Mouse (Mus musculus): Measurements from ENCODE around the gene Ric8a. TPM values are rescaled to one million over a fixed set of nuclear protein-coding genes. Genes with fewer than 3 reads are reported as not detected.

The Ric8a gene
- polyA plus RNA-seq, 2 experiments: 70.3 to 74.0 TPM

DNA sequence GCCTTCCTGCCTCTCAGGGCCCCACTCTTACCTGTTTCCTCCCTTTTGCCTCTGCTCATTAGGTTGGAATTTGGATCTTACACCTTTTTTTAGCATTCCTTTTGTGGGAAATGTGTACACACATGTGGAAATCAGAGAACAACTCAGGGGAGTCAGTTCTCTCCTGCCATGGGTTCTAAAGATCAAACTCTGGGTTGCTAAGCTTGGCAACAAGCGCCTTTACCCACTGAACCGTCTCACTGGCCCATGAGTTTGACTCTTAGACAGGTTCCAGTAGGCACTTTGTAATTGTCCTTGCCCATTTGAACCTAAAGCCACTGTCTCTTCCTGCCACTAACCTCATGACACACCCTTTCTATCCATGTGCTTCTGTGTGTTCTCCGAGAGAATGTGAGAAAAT is 37.9 kb downstream of the Ric8a start:
- Histone ChIP-seq H3K9me3 (ENCODE audit: control insufficient read depth, low read length) (no peaks in the 10 kb centered on the region), H3K9ac (ENCODE audit: low read depth, low read length, severe bottlenecking) (no peak overlapping the region), H3K4me2 (replicated peaks; ENCODE audit: low read depth, low read length, severe bottlenecking) (no peak overlapping the region), H3K27ac (replicated peaks; ENCODE audit: low read depth, low read length) (no peak overlapping the region), H3K4me1 (ENCODE audit: control insufficient read depth, insufficient read depth, low read length) (no peaks in the 10 kb centered on the region), H3K36me3 (ENCODE audit: control insufficient read depth, insufficient read depth, low read length) (peaks cover 71% of the 10 kb centered on the region), H3K27me3 (ENCODE audit: control insufficient read depth, insufficient read depth, low read length) (no peaks in the 10 kb centered on the region), H3K4me3 (replicated peaks; ENCODE audit: low read length) (no peak overlapping the region)
- no peak for TF ChIP-seq POLR2A (IDR thresholded peaks at IDR 0.05; ENCODE audit: borderline replicate concordance, extremely low read depth, insufficient read depth, insufficient read length)
- DNase-seq (ENCODE audit: low spot score): no peak
- no peak for ATAC-seq (ENCODE audit: low FRiP score, low read depth)
- WGBS: 95% methylated on average over 3 of the region's 3 CpGs

DNA sequence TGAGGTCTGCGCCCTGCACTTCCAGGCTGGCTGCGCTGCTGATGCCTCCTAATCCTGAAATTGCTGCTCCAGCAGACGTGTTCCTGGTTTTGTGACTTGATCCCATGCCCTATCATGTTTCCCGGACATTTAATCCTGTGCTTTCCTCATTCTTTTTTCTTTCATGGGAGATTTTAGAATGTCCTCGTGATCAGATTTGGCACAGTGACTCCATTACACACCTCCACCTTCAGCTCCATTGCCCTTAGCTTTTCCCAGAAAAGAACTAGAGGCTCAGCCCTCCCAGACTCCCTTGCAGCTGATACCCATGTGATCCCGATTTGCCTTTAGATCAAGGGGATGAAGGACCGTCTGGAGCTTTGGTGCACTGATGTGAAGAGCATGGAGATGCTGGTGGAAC is 41.1 kb downstream of the Ric8a start:
- WGBS: 81% methylated on average over 7 of the region's 7 CpGs
- H3K9ac ChIP-seq (ENCODE audit: low read depth, low read length, severe bottlenecking): no peak overlapping the region
- H3K27me3 ChIP-seq (ENCODE audit: control insufficient read depth, insufficient read depth, low read length): no peaks in the 10 kb centered on the region
- no peak for TF ChIP-seq POLR2A (IDR thresholded peaks at IDR 0.05; ENCODE audit: borderline replicate concordance, extremely low read depth, insufficient read depth, insufficient read length)
- no peak overlapping the region for H3K27ac ChIP-seq (replicated peaks; ENCODE audit: low read depth, low read length)
- peaks cover 52% of the 10 kb centered on the region for H3K36me3 ChIP-seq (ENCODE audit: control insufficient read depth, insufficient read depth, low read length)
- no peak for DNase-seq (ENCODE audit: low spot score)
- no peak overlapping the region for H3K4me2 ChIP-seq (replicated peaks; ENCODE audit: low read depth, low read length, severe bottlenecking)
- no peak overlapping the region for H3K4me3 ChIP-seq (replicated peaks; ENCODE audit: low read length)
- no peaks in the 10 kb centered on the region for H3K9me3 ChIP-seq (ENCODE audit: control insufficient read depth, low read length)
- H3K4me1 ChIP-seq (ENCODE audit: control insufficient read depth, insufficient read depth, low read length): no peaks in the 10 kb centered on the region
- ATAC-seq (ENCODE audit: low FRiP score, low read depth): no peak

DNA sequence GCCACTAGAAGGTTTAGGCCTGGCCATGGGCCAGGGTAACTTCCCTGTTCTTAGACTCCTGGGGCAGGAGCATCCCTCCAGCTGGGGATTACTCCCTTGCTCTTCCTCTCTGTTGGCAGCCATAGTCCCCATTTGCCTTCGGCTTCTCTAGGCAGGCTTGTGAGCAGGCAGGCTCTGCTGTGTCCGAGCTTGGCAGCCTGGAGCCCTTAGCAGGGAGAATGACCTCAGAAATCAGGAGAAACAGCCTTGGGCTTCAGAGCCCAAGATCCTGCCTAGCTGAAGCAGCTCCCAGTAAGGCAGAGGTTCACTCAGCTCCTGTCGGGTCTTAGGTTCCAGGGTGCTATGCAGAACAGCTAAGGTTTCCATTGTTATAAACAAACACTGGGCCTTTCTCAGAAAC is 42.4 kb downstream of the Ric8a start:
- TF ChIP-seq POLR2A (IDR thresholded peaks at IDR 0.05; ENCODE audit: borderline replicate concordance, extremely low read depth, insufficient read depth, insufficient read length): no peak
- no peak overlapping the region for H3K4me2 ChIP-seq (replicated peaks; ENCODE audit: low read depth, low read length, severe bottlenecking)
- no peaks in the 10 kb centered on the region for H3K4me1 ChIP-seq (ENCODE audit: control insufficient read depth, insufficient read depth, low read length)
- no peak overlapping the region for H3K9ac ChIP-seq (ENCODE audit: low read depth, low read length, severe bottlenecking)
- H3K9me3 ChIP-seq (ENCODE audit: control insufficient read depth, low read length): no peaks in the 10 kb centered on the region
- no peak overlapping the region for H3K27ac ChIP-seq (replicated peaks; ENCODE audit: low read depth, low read length)
- H3K4me3 ChIP-seq (replicated peaks; ENCODE audit: low read length): no peak overlapping the region
- H3K36me3 ChIP-seq (ENCODE audit: control insufficient read depth, insufficient read depth, low read length): peaks cover 42% of the 10 kb centered on the region
- 80% methylated on average over 3 of the region's 3 CpGs for WGBS
- no peak for DNase-seq (ENCODE audit: low spot score)
- ATAC-seq (ENCODE audit: low FRiP score, low read depth): no peak
- H3K27me3 ChIP-seq (ENCODE audit: control insufficient read depth, insufficient read depth, low read length): no peaks in the 10 kb centered on the region

DNA sequence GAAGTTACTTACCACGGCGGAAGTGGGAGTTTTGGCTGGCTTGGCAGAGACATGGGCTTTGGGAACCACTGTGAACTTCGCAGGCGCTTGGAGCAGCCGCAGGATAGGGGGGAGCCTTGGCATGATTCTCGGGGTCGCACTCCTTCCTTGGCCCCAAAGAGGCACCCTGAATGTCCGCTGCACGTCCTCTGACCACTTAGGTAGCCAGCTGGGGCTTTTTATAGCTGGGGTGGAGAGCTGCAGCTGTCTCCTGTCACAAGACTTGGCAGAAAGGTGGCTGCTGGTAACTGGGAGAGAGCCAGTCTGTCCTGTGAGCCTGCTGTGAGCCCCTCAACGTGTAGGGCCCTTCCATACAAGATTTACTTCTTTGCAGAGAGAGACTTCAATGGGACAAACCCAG is 43.5 kb downstream of the Ric8a start, which contains the start of gene Cox8b:
Cox8b (minus strand) TSS at position 227 of the 400 bp plus-strand sequence.
- Histone ChIP-seq H3K9me3 (ENCODE audit: control insufficient read depth, low read length) (no peaks in the 10 kb centered on the region), H3K27ac (replicated peaks; ENCODE audit: low read depth, low read length) (no peak within 1 kb of the TSS), H3K27me3 (ENCODE audit: control insufficient read depth, insufficient read depth, low read length) (no peaks in the 10 kb centered on the region), H3K36me3 (ENCODE audit: control insufficient read depth, insufficient read depth, low read length) (peaks cover 33% of the 10 kb centered on the region), H3K9ac (ENCODE audit: low read depth, low read length, severe bottlenecking) (no peak within 1 kb of the TSS), H3K4me3 (replicated peaks; ENCODE audit: low read length) (no peak within 1 kb of the TSS), H3K4me2 (replicated peaks; ENCODE audit: low read depth, low read length, severe bottlenecking) (no peak within 1 kb of the TSS), H3K4me1 (ENCODE audit: control insufficient read depth, insufficient read depth, low read length) (no peaks in the 10 kb centered on the region)
- ATAC-seq (ENCODE audit: low FRiP score, low read depth): no peak
- WGBS: 69% methylated on average over 10 of the region's 10 CpGs
- no peak for TF ChIP-seq POLR2A (IDR thresholded peaks at IDR 0.05; ENCODE audit: borderline replicate concordance, extremely low read depth, insufficient read depth, insufficient read length)
- DNase-seq (ENCODE audit: low spot score): no peak

DNA sequence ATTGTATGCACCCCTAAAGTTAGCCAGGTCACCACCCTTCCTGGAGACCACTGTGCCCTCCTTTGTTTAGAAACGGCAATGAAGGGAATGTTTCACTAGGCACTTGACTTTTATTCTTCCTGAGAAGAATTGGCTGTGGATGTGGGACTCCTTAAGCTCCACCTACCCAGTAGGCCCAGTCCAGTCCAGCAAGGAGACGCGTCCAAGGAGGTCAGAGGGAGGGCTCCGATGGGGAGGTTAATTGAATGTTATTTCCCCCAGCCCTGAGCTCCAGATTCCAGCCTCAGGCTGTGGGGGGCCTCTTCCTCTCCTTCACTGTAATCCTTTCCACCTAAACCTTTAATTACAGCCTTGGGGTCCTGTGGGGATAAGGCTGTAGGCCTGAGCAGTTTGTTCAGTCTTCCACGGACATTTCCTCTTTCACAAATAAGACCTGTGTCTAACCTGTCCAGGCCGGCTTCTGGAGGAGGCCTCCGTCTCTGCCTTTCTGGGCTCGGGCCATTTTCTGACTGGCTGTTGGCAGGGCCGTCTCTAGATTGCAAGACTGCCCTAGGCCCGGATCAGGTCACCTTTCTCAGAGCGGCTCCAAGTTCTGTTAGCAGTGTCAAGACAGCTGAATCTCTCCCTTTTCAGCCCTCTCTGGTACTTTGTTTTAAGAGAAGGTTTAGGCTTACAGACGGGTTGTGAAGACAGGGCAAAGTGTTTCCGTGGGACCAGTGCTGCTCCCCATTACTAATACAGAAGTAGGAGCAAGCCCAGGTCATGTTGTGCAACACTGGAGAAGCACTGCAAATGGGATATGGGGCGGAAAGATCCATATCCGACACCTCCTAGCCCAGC is 45.5 kb downstream of the Ric8a start:
- TF ChIP-seq POLR2A (IDR thresholded peaks at IDR 0.05; ENCODE audit: borderline replicate concordance, extremely low read depth, insufficient read depth, insufficient read length): no peak
- Histone ChIP-seq H3K9ac (ENCODE audit: low read depth, low read length, severe bottlenecking) (no peak overlapping the region), H3K27ac (replicated peaks; ENCODE audit: low read depth, low read length) (no peak overlapping the region), H3K4me2 (replicated peaks; ENCODE audit: low read depth, low read length, severe bottlenecking) (no peak overlapping the region), H3K9me3 (ENCODE audit: control insufficient read depth, low read length) (no peaks in the 10 kb centered on the region), H3K4me3 (replicated peaks; ENCODE audit: low read length) (no peak overlapping the region), H3K27me3 (ENCODE audit: control insufficient read depth, insufficient read depth, low read length) (no peaks in the 10 kb centered on the region), H3K36me3 (ENCODE audit: control insufficient read depth, insufficient read depth, low read length) (peaks cover 23% of the 10 kb centered on the region), H3K4me1 (ENCODE audit: control insufficient read depth, insufficient read depth, low read length) (no peaks in the 10 kb centered on the region)
- ATAC-seq (ENCODE audit: low FRiP score, low read depth) (no peak), DNase-seq (ENCODE audit: low spot score) (no peak)
- 64% methylated on average over 15 of the region's 15 CpGs for WGBS

Data from limb, embryonic 14.5 days (tissue).